Mouse (Mus musculus) layer of hippocampus, adult 9-11 months (tissue): ENCODE measurements around the gene Rpl10a.
A peak's percentile ranks its signal among the peaks of the same experiment; 100 is the strongest.

Source experiments
- DNase-seq: peaks from one replicate; pipeline ENCODE4 v3.0.0; 2022

The Rpl10a gene

GRCm38 (mm10) chr17:28361921-28362652, 33.8 kb downstream of the Rpl10a start:
- DNase-seq: no peak

GRCm38 (mm10) chr17:28362653-28363292, 34.5 kb downstream of the Rpl10a start:
- no peak for DNase-seq

- DNase-seq: no peak
Observed at GRCm38 (mm10) chr17:28363507-28363906, 35.2 kb downstream of the Rpl10a start.

- DNase-seq: no peak
Observed at GRCm38 (mm10) chr17:28365122-28365521, 36.9 kb downstream of the Rpl10a start, which contains the start of gene Tulp1. TSS of gene Tulp1 (minus strand) at chr17:28365222.

- peak; percentile 34 for DNase-seq
Observed at GRCm38 (mm10) chr17:28368449-28368848, 40.2 kb downstream of the Rpl10a start.

- DNase-seq: no peak
Observed at GRCm38 (mm10) chr17:28369056-28369455, 40.8 kb downstream of the Rpl10a start.

- DNase-seq: no peak
Observed at GRCm38 (mm10) chr17:28371286-28371685, 43.0 kb downstream of the Rpl10a start.

GRCm38 (mm10) chr17:28371941-28372340, 43.7 kb downstream of the Rpl10a start:
- DNase-seq: no peak

GRCm38 (mm10) chr17:28373821-28374220, 45.5 kb downstream of the Rpl10a start:
- no peak for DNase-seq

GRCm38 (mm10) chr17:28374494-28374893, 46.2 kb downstream of the Rpl10a start:
- no peak for DNase-seq

- DNase-seq: no peak
Observed at GRCm38 (mm10) chr17:28375592-28376061, 47.4 kb downstream of the Rpl10a start.

GRCm38 (mm10) chr17:28380255-28380654, 52.0 kb downstream of the Rpl10a start:
- DNase-seq: no peak
